Mouse (Mus musculus) stomach, embryonic 16.5 days (tissue): ENCODE data around the gene Ccr6. TPM values are rescaled to one million over a fixed set of nuclear protein-coding genes. Genes with fewer than 3 reads are reported as not detected.

Source experiments
- ATAC-seq: fragments of 200-750 bp; cut with Nextera tagmentation; 2 replicates; pipeline ENCODE4 v1.8.0; 2017; ENCODE audit warnings: moderate number of reproducible peaks, moderate TSS enrichment; ENCODE audit not compliant: insufficient read depth, low FRiP score
- H3K27ac ChIP-seq: fragments of 300-500 bp; sonication (generic); 2 replicates; pipeline ENCODE4 v1.5.1; 2014; ENCODE audit warnings: low read length
- H3K27me3 ChIP-seq: fragments of 300-500 bp; sonication (generic); 2 replicates; pipeline ENCODE4 v1.6.1; 2014; ENCODE audit warnings: low read length, control low read depth, mixed read lengths; ENCODE audit not compliant: control insufficient read depth, insufficient read depth
- H3K36me3 ChIP-seq: fragments of 300-500 bp; sonication (generic); 2 replicates; pipeline ENCODE4 v1.6.1; 2014; ENCODE audit warnings: low read length; ENCODE audit not compliant: control insufficient read depth, insufficient read depth
- H3K4me1 ChIP-seq: fragments of 300-500 bp; sonication (generic); 2 replicates; pipeline ENCODE4 v1.6.1; 2014; ENCODE audit warnings: low read length, control low read depth, mixed read lengths; ENCODE audit not compliant: control insufficient read depth, insufficient read depth
- H3K4me2 ChIP-seq: fragments of 300-500 bp; sonication (generic); 2 replicates; pipeline ENCODE4 v1.6.1; 2014; ENCODE audit warnings: low read depth, low read length, mixed read lengths
- H3K4me3 ChIP-seq: fragments of 300-500 bp; sonication (generic); replicated peaks from 2 replicates; pipeline ENCODE4 v1.5.1; 2014; ENCODE audit warnings: mild to moderate bottlenecking, low read length
- H3K9ac ChIP-seq: fragments of 300-500 bp; sonication (generic); 2 replicates; pipeline ENCODE4 v1.6.1; 2014; ENCODE audit warnings: low read length
- H3K9me3 ChIP-seq: fragments of 300-500 bp; sonication (generic); replicated peaks from 2 replicates; pipeline ENCODE4 v1.6.1; 2016; ENCODE audit warnings: low read length, control low read depth; ENCODE audit not compliant: control insufficient read depth
- WGBS: fragments of 180-500 bp; shearing (Covaris S2); extraction: QIAGEN DNeasy Blood & Tissue Kit; methylation state at CpG from one replicate; pipeline ENCODE4 v1.1.7; 2014; 5-methylcytosine and 5-hydroxymethylcytosine counted together
- polyA plus RNA-seq: library from polyadenylated mRNA; unstranded; fragments of >200 nt; fragmentation: Nextera tagmentation; extraction: Ambion mirVana; gene quantifications from 2 replicates; pipeline ENCODE4 v1.2.1, GENCODE M21; 2015

Ccr6 gene
- polyA plus RNA-seq, 1 experiment from 2014 or later = 0.26 TPM

- H3K9ac ChIP-seq = peak overlapping the region; percentile 85
- under 1% methylated on average over 32 of the region's 32 CpGs for WGBS
- H3K4me1 ChIP-seq = peaks cover 4% of the 10 kb centered on the region
- peak; percentile 41 for ATAC-seq
- H3K27me3 ChIP-seq = no peaks in the 10 kb centered on the region
- H3K36me3 ChIP-seq = no peaks in the 10 kb centered on the region
- peak overlapping the region; percentile 84; the same call in 1 of the 2 replicates for H3K27ac ChIP-seq
- H3K4me2 ChIP-seq = peak overlapping the region; percentile 99
- H3K9me3 ChIP-seq = no peaks in the 10 kb centered on the region
- peak overlapping the region; percentile 94 for H3K4me3 ChIP-seq
Measured at GRCm38 (mm10) chr17:8284254-8284661, 48.4 kb downstream of the Ccr6 start.

DNA sequence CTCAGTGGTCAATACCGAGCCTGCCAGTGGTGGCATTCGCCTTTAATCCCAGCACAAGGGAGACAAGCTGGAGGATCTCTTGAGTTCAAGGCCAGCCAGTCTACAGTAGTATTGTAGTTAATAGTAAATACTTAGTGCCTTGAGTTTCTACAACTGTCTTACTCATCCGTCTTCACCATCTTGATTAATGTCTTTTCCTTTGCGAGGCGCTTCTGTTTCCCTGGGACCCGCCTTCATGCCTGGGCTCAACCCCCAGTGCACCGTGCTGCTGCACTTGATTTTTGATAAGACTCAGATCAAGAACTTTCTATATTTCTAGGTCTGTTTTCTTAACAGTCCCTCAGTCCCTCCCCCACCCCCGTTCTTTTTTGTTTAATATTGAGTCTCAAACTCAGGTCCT, 49.2 kb downstream of the Ccr6 start:
- WGBS = 27% methylated on average over 8 of the region's 8 CpGs
- Histone ChIP-seq H3K4me2 (peak overlapping the region; percentile 99), H3K4me1 (peaks cover 4% of the 10 kb centered on the region), H3K36me3 (no peaks in the 10 kb centered on the region), H3K27ac (no peak overlapping the region), H3K4me3 (peak overlapping the region; percentile 94; the same call in 1 of the 2 replicates), H3K9ac (no peak overlapping the region), H3K9me3 (no peaks in the 10 kb centered on the region), H3K27me3 (no peaks in the 10 kb centered on the region)
- no peak for ATAC-seq

DNA sequence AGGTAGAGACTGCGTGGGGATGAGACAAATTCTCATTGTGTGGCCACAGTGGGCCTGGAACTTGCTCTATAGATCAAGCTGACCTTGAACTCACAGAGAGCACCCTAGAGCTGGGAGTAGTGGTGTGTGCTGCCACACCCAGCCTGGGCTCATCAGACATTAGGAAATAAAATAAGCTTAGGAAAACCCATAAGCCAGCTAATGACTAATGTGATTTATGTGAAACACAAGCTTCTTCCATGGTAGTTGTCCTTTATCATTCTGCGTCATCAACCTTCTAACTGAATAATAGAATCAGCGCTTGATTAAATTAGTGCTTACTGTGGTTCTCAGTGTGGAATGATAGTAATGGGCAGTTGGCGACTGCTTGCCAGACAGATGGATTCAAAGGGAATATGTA, 51.1 kb downstream of the Ccr6 start:
- 86% methylated on average over 4 of the region's 4 CpGs for WGBS
- ATAC-seq = no peak

GRCm38 (mm10) chr17:8289993-8290679, 54.3 kb downstream of the Ccr6 start:
- Histone ChIP-seq H3K36me3 (no peaks in the 10 kb centered on the region), H3K27me3 (no peaks in the 10 kb centered on the region), H3K4me1 (peaks cover 1% of the 10 kb centered on the region), H3K4me3 (no peak overlapping the region), H3K27ac (no peak overlapping the region), H3K9me3 (no peaks in the 10 kb centered on the region), H3K4me2 (no peak overlapping the region), H3K9ac (no peak overlapping the region)
- ATAC-seq = no peak
- WGBS = 93% methylated on average over 3 of the region's 3 CpGs

More for the DNA sequence above, 51.1 kb downstream of the Ccr6 start:
- Histone ChIP-seq H3K27ac (no peak overlapping the region), H3K9ac (no peak overlapping the region), H3K4me1 (peaks cover 4% of the 10 kb centered on the region), H3K4me2 (no peak overlapping the region), H3K27me3 (no peaks in the 10 kb centered on the region), H3K4me3 (no peak overlapping the region), H3K36me3 (no peaks in the 10 kb centered on the region), H3K9me3 (no peaks in the 10 kb centered on the region)

DNA sequence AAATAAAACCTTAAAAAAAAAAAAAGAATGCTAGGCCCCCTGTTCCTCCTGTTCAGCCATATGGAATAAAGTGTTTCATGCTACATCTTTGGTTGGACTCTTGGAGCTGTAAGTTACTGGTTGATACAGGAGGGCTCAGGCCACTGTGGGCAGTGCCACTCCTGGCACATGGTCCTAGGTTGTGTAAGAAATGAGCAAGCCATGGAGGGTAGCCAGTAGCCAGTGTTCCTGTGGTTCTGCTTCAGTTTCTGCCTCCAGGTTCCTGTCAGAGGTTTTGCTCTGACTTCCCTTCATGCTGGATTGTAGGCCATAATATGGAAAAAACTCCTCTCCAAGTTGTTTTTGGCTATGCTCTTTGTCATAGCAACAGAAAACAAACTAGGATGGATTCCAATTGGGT, 54.9 kb downstream of the Ccr6 start:
- no peak for ATAC-seq
- H3K27ac ChIP-seq = no peak overlapping the region
- H3K27me3 ChIP-seq = no peaks in the 10 kb centered on the region
- H3K4me3 ChIP-seq = no peak overlapping the region
- H3K4me1 ChIP-seq = no peaks in the 10 kb centered on the region
- H3K4me2 ChIP-seq = no peak overlapping the region
- H3K9me3 ChIP-seq = no peaks in the 10 kb centered on the region
- no peak overlapping the region for H3K9ac ChIP-seq
- no peaks in the 10 kb centered on the region for H3K36me3 ChIP-seq

GRCm38 (mm10) chr17:8295825-8296224, 60.0 kb downstream of the Ccr6 start:
- ATAC-seq = no peak
- Histone ChIP-seq H3K9ac (no peak overlapping the region), H3K4me1 (no peaks in the 10 kb centered on the region), H3K9me3 (no peaks in the 10 kb centered on the region), H3K27ac (no peak overlapping the region), H3K27me3 (no peaks in the 10 kb centered on the region), H3K36me3 (no peaks in the 10 kb centered on the region), H3K4me2 (no peak overlapping the region), H3K4me3 (no peak overlapping the region)

GRCm38 (mm10) chr17:8296313-8296844, 60.5 kb downstream of the Ccr6 start:
- WGBS = 74% methylated on average over 9 of the region's 9 CpGs
- Histone ChIP-seq H3K27me3 (no peaks in the 10 kb centered on the region), H3K9me3 (no peaks in the 10 kb centered on the region), H3K36me3 (no peaks in the 10 kb centered on the region), H3K4me3 (no peak overlapping the region), H3K9ac (no peak overlapping the region), H3K27ac (no peak overlapping the region), H3K4me2 (no peak overlapping the region), H3K4me1 (no peaks in the 10 kb centered on the region)
- ATAC-seq = no peak

DNA sequence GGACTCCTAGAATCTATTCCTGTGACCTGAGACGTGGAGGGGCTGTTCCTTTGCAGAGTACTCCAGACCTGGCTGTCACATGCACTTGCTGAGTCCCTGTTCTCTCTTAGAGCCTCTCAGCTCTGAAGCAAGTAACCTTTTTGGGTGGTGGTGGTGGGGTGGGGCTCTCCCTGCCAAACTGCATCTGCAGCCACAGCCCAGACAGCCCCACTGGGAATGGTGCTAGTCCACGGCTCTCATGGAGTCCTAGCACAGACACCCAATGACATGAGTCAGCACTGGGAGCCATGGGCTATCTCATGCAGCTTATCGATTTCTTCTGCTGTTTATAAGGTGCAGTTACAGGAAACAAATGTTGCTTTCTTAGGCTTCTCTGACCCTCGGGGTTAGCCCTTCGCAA, 61.9 kb downstream of the Ccr6 start:
- Histone ChIP-seq H3K27ac (no peak overlapping the region), H3K27me3 (no peaks in the 10 kb centered on the region), H3K9ac (no peak overlapping the region), H3K36me3 (no peaks in the 10 kb centered on the region), H3K4me1 (no peaks in the 10 kb centered on the region), H3K9me3 (no peaks in the 10 kb centered on the region), H3K4me2 (no peak overlapping the region), H3K4me3 (no peak overlapping the region)
- no peak for ATAC-seq
- WGBS = 85% methylated on average over 5 of the region's 5 CpGs

DNA sequence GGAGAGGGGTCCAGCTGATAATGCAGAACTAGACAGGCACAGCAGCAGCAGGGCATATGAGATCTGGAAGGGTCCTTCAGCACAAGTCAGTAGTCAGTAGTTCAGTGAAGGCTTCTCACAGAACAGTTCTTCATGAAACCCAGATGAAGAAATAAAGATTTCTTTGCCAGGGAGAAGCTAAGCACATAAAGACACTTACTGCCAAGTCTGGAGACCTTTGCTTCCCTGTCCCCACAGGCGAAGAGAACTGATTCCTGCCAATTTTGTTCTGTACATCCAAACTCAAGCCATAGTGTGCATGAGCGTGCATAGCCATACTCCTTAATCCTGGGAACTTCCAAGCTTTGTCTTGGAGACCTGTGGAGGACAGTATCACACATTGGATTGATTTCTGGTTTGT, 62.4 kb downstream of the Ccr6 start:
- no peak for ATAC-seq
- 91% methylated on average over 2 of the region's 2 CpGs for WGBS
- H3K36me3 ChIP-seq = no peaks in the 10 kb centered on the region
- H3K27me3 ChIP-seq = no peaks in the 10 kb centered on the region
- no peak overlapping the region for H3K4me3 ChIP-seq
- no peak overlapping the region for H3K27ac ChIP-seq
- no peak overlapping the region for H3K9ac ChIP-seq
- H3K4me1 ChIP-seq = no peaks in the 10 kb centered on the region
- H3K9me3 ChIP-seq = no peaks in the 10 kb centered on the region
- H3K4me2 ChIP-seq = no peak overlapping the region
